ENCODE assay signal across 8 mouse cellular contexts in the genomic region with DNA sequence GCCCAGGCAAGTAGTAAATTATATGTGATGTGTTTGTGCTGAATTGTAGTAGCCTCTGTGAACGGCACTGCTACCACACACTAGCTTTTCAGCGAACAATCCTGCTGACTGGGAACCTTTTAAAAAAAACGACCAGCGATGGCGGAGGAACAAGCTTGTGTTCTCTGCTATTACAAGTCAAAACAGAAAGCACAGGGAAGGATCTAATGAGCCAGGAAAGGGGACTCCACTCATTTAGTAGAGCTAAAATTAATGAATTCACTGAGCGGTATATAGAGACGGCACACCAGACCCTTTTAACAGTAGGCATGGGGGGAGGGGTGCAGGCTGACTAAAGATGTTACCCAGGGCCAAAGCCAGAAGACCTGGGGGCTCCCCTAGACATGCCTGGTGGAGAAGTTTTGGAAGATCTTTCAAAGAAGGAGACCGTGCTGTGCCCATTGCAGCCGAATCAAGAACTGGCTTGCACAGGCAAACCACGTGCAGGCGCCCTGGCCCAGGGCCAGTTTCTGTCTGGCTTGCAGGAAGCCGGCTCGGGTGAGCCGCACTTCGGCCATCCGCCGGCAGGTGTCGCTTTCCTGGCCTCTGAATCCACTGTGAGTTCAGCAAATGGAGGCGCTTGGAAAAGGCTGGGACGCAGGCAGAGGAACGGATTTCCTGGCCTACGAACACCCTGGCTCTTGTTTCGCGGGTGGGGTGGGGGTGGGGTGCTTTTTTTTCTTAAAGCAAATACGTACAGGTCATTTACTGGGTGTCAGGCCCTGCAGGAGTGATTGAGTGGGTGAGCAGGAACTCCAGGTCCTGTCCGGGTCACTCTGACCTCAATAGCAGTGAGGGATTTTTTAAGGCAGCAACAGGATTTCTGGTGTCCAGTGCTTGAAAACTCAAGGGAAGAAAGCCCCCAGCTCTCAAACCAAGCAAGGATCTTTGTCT. TPM values are rescaled to one million over a fixed set of nuclear protein-coding genes. Genes with fewer than 3 reads are reported as not detected.
DNase-seq lines count a peak whose midpoint lies in the region; ATAC-seq and TF ChIP-seq lines count a peak whose summit lies in the region.

No protein-coding gene starts in this region.

- H3K4me3 ChIP-seq in cortical plate, adult 2 months (ENCODE audit: insufficient read depth, low read length): peak overlapping the region; percentile 25

- TF ChIP-seq CTCF in cortical plate, adult 2 months (IDR thresholded peaks at IDR 0.05; ENCODE audit: extremely low read depth, insufficient read depth, low read length): peak; percentile 73

- peak overlapping the region; percentile 44 for H3K27ac ChIP-seq in cortical plate, adult 2 months (ENCODE audit: insufficient read depth, low read length)

- TF ChIP-seq POLR2A in cortical plate, adult 2 months (IDR thresholded peaks at IDR 0.05; ENCODE audit: extremely low read depth, insufficient read depth, low read length): peak; percentile 51; the same call in 1 of the 2 replicates

- ATAC-seq in megakaryocyte, adult 5-6 weeks (ENCODE audit: poor library complexity, severe bottlenecking): peak; percentile 98

- peaks cover 2% of the 10 kb centered on the region; the same call in 1 of the 2 replicates for H3K4me1 ChIP-seq in cortical plate, adult 2 months (ENCODE audit: control insufficient read depth, insufficient read depth, low read length)

- DNase-seq in adipocyte (ENCODE audit: low spot score): peak; percentile 99
- peak; percentile 100 for DNase-seq in gastrocnemius, postnatal 10 days
- peak; percentile 95 for DNase-seq in induced T-regulatory cell, adult 2 months (ENCODE audit: low read depth)
- DNase-seq in left cerebral cortex, adult 8-10 months (ENCODE audit: low spot score in 2 of 2): peak; percentile 98 to 100
- DNase-seq in right cerebral cortex, adult 18-20 months: peak; percentile 99
- DNase-seq in urinary bladder, adult 2 months (ENCODE audit: low spot score): peak; percentile 100

RNA-seq across cellular contexts. Expression of a gene that starts 11.7 kb away (rescaled TPM):
- polyA plus RNA-seq in cortical plate, adult 2 months (2012; rRNA removed): not detected in 2 replicates
- 1 to 10 TPM in 1 of 2 experiments, under 1 TPM in 1; 0.89 to 3.7 TPM for total RNA-seq in gastrocnemius, postnatal 10 days (2021)
- total RNA-seq in left cerebral cortex, adult 8-10 months (2022): 10 to 100 TPM; 30.1 to 40.2 (median 34.9) TPM
- not detected in 2 replicates for total RNA-seq in megakaryocyte, adult 5-6 weeks (2015)
- not detected in 2 replicates for total RNA-seq in megakaryocyte, adult 5-6 weeks (2017)
- polyA plus RNA-seq in urinary bladder, adult 2 months (2012; rRNA removed): not detected in 2 replicates

Comparison
In these comparisons a context has a peak if more than half of its experiments do, and no peak if none do; other contexts are left out.
1. Peak in every context shown above with its lines: DNase-seq, ATAC-seq, H3K4me3 ChIP-seq and H3K27ac ChIP-seq.
2. RNA of a gene that starts 11.7 kb away (total RNA-seq): 30.1 to 40.2 TPM in left cerebral cortex, adult 8-10 months; 0.89 to 3.7 TPM in gastrocnemius, postnatal 10 days and not detected in megakaryocyte, adult 5-6 weeks; every median in the first group is over 4 times any median in the second.